Mouse (Mus musculus) 3T3-L1 (cell line): ENCODE measurements around the gene Scnm1.

ENCODE experiments used
- DNase-seq: peaks from one replicate; pipeline ENCODE4 v3.0.0-alpha.2; 2015; ENCODE audit warnings: low read depth, low spot score

Scnm1 gene

GRCm38 (mm10) chr3:95133680-95134101 lies at the start of gene Scnm1, which contains the start of gene Lysmd1:
Gene Scnm1 (minus strand): TSS chr3:95134011.
Gene Lysmd1 (plus strand): TSS chr3:95134088.
- DNase-seq, result peak; percentile 96

DNA sequence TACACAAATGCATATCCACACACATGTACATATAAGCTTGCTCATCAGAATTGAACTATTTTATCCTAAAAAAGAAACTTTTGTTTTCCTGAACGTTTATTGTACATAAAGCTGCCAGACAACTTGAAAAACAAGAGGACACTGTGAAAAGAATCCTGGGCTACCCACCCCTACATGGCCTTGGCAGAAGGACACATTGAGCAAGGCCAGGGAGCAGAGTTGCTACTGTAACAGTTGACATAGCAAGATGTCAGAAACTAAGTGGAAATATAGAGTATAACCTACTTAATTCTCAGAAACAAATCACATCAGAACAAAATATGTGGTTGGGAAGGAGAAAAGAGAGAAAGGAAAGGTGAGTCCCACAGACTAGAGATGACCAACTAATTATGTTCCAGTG lies 48.0 kb upstream of the Scnm1 start:
- DNase-seq, result no peak

DNA sequence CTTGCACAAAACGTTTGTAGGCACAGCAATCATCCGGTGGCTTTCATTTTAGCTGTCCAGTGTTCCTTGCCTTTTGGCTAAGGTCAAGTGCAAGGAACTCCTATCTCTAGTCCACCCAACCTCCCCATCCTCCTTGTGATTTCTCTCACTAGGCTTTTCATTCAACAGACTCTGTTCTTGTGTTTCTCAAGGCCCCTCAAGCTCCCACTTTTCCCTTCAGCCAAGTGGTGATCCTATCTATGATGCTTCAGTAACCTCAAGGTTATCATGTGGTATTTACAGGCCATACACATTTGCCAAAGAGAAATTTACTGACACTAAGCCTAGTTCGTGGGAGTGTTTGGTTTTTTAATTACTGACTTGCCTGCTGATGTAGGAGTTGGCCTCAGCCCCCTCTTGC lies 46.1 kb upstream of the Scnm1 start:
- DNase-seq, result no peak

GRCm38 (mm10) chr3:95178948-95179347 lies 45.1 kb upstream of the Scnm1 start:
- DNase-seq, result no peak

GRCm38 (mm10) chr3:95177583-95177982 lies 43.8 kb upstream of the Scnm1 start:
- peak; percentile 63 for DNase-seq

GRCm38 (mm10) chr3:95176500-95176899 lies 42.7 kb upstream of the Scnm1 start:
- DNase-seq, result no peak

GRCm38 (mm10) chr3:95174011-95174592 lies 40.3 kb upstream of the Scnm1 start:
- DNase-seq, result no peak

GRCm38 (mm10) chr3:95173256-95173949 lies 39.6 kb upstream of the Scnm1 start:
- DNase-seq, result no peak

DNA sequence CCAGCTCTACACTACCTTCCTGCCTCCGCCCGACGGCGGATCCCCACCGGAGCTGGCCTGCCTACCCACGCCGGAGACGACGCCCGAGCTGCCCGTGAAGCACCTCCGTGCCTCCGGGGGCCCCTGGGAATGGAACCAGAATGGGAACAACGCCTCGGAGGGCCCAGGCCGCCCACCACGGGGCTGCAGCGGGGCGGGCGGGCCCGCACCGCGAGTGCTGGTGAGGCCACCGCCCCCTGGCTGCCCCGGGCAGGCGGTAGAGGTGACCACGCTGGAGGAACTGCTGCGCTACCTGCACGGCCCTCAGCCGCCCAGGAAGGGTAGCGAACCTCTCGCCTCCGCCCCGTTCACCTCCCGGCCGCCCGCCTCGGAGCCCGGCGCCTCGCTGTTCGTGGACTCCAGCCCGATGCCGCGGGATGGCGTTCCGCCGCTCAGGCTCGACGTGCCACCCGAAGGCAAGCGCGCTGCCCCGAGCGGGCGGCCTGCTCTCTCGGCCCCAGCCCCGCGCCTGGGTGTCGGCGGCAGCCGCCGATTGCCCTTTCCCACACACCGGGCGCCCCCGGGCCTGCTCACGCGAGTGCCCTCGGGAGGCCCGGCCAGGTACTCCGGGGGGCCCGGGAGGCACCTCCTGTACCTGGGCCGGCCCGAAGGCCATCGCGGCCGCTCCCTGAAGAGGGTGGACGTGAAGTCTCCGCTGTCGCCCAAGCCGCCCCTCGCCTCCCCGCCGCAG lies 38.9 kb upstream of the Scnm1 start:
- no peak for DNase-seq

GRCm38 (mm10) chr3:95171105-95171504 lies 37.3 kb upstream of the Scnm1 start:
- DNase-seq, result no peak

GRCm38 (mm10) chr3:95169996-95170395 lies 36.2 kb upstream of the Scnm1 start:
- DNase-seq, result no peak

GRCm38 (mm10) chr3:95164840-95165239 lies 31.0 kb upstream of the Scnm1 start:
- DNase-seq, result no peak

- DNase-seq, result no peak
Measured at GRCm38 (mm10) chr3:95164256-95164550, 30.4 kb upstream of the Scnm1 start.

GRCm38 (mm10) chr3:95163419-95164255 lies 29.8 kb upstream of the Scnm1 start:
- no peak for DNase-seq

DNA sequence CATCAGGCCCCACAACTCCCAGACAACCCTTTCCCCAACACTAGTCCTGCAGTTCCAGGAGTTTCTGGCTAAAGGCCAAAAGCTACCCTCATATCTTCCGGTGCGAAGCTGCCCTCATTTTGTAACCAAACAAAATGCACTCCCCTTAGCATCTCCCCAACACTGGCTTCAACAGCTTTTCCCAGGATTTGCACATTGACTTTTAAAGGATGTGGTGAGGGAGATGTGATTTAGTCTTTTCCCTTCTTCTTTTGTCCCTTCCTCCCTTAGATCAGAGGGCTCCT lies 28.5 kb upstream of the Scnm1 start:
- DNase-seq, result no peak

GRCm38 (mm10) chr3:95161618-95162344 lies 28.0 kb upstream of the Scnm1 start:
- no peak for DNase-seq

- DNase-seq, result no peak
Measured at GRCm38 (mm10) chr3:95161041-95161551, 27.3 kb upstream of the Scnm1 start.

- peak; percentile 90 for DNase-seq
Measured at GRCm38 (mm10) chr3:95159987-95160963, 26.5 kb upstream of the Scnm1 start, which contains the start of gene Sema6c. Gene Sema6c (plus strand): TSS chr3:95160457.

- DNase-seq, result peak; percentile 20
Measured at GRCm38 (mm10) chr3:95159511-95159986, 25.7 kb upstream of the Scnm1 start.

- peak; percentile 48 for DNase-seq
Measured at GRCm38 (mm10) chr3:95153874-95154273, 20.1 kb upstream of the Scnm1 start.
